Mouse (Mus musculus) liver, embryonic 11.5 days (tissue): ENCODE measurements at regions not wholly inside any gene's neighbourhood (a gene's known extent, or its start where the extent isn't known, plus 50 kb on each side); places are given as distances from the start of the nearest gene placed in this dataset.
A peak's percentile ranks its signal among the peaks of the same experiment; 100 is the strongest.

Experiments used
- ATAC-seq: fragments of 200-750 bp; cut with Nextera tagmentation; replicated peaks from 2 replicates; pipeline ENCODE4 v1.8.0; 2017; ENCODE audit warnings: moderate number of reproducible peaks, mild to moderate bottlenecking, moderate TSS enrichment, moderate library complexity; ENCODE audit not compliant: low FRiP score
- DNase-seq: peaks from one replicate; pipeline ENCODE4 v3.0.0-alpha.2; 2017; ENCODE audit warnings: low spot score
- H3K27ac ChIP-seq: fragments of 300-500 bp; sonication (generic); 2 replicates; pipeline ENCODE4 v1.5.1; 2014; ENCODE audit warnings: mild to moderate bottlenecking, low read depth, low read length, control low read depth
- H3K27me3 ChIP-seq: fragments of 300-500 bp; sonication (generic); replicated peaks from 2 replicates; pipeline ENCODE4 v1.6.1; 2014; ENCODE audit warnings: low read length, mixed read lengths; ENCODE audit not compliant: control insufficient read depth, insufficient read depth
- H3K36me3 ChIP-seq: fragments of 300-500 bp; sonication (generic); 2 replicates; pipeline ENCODE4 v1.6.1; 2014; ENCODE audit warnings: mild to moderate bottlenecking, low read length, moderate library complexity, mixed read lengths; ENCODE audit not compliant: control insufficient read depth, insufficient read depth
- H3K4me1 ChIP-seq: fragments of 300-500 bp; sonication (generic); replicated peaks from 2 replicates; pipeline ENCODE4 v1.6.1; 2014; ENCODE audit warnings: low read length, mixed read lengths; ENCODE audit not compliant: control insufficient read depth, insufficient read depth
- H3K4me2 ChIP-seq: fragments of 300-500 bp; sonication (generic); 2 replicates; pipeline ENCODE4 v1.6.1; 2014; ENCODE audit warnings: mild to moderate bottlenecking, control low read depth, moderate library complexity
- H3K4me3 ChIP-seq: fragments of 300-500 bp; sonication (generic); 2 replicates; pipeline ENCODE4 v1.5.1; 2014; ENCODE audit warnings: low read depth, low read length, control low read depth
- H3K9ac ChIP-seq: fragments of 300-500 bp; sonication (generic); 2 replicates; pipeline ENCODE4 v1.6.1; 2014; ENCODE audit warnings: low read depth, low read length, control low read depth
- H3K9me3 ChIP-seq: fragments of 300-500 bp; sonication (generic); 2 replicates; pipeline ENCODE4 v1.6.1; 2016; ENCODE audit warnings: low read length, inconsistent platforms, mixed read lengths; ENCODE audit not compliant: control insufficient read depth
- WGBS: fragments of 180-500 bp; shearing (Covaris S2); extraction: QIAGEN DNeasy Blood & Tissue Kit; methylation state at CpG from one replicate; pipeline ENCODE4 v1.1.7; 2014; 5-methylcytosine and 5-hydroxymethylcytosine counted together

- 85% methylated on average over 9 of the region's 9 CpGs for WGBS
- H3K4me1 ChIP-seq: no peaks in the 10 kb centered on the region
These were observed 641.1 kb upstream of the Sox9 start for GRCm38 (mm10) chr11:112140912-112141311.

DNA sequence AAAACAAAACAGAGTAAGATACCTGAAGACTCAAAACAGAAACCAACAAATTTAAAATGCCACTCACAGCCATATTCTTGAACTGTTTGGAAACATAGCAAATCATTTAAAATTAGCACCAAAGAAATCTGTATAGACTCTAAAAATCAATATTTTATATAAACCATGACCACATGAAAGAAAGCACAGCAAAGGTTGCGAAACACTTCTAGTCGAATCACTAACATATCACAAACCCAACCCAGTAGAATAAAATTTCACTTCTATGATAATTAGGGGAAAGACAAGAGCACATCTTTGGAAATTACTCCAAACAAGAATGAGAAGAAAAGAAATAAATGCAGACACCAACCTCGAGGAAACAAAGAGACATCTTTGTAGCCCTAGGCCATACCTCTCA, 630.0 kb upstream of the Sox9 start:
- Histone ChIP-seq H3K27ac (no peak overlapping the region), H3K9ac (no peak overlapping the region), H3K9me3 (no peaks in the 10 kb centered on the region), H3K4me1 (no peaks in the 10 kb centered on the region; the same call in 1 of the 2 replicates), H3K4me2 (no peak overlapping the region), H3K4me3 (no peak overlapping the region), H3K27me3 (no peaks in the 10 kb centered on the region), H3K36me3 (no peaks in the 10 kb centered on the region)
- DNase-seq: no peak
- WGBS: 79% methylated on average over 3 of the region's 3 CpGs
- no peak for ATAC-seq

More at GRCm38 (mm10) chr11:112140912-112141311, 641.1 kb upstream of the Sox9 start:
- Histone ChIP-seq H3K9me3 (no peaks in the 10 kb centered on the region), H3K36me3 (no peaks in the 10 kb centered on the region), H3K9ac (no peak overlapping the region), H3K27me3 (no peaks in the 10 kb centered on the region), H3K4me3 (no peak overlapping the region), H3K27ac (no peak overlapping the region), H3K4me2 (no peak overlapping the region)
- DNase-seq (no peak), ATAC-seq (no peak)

DNA sequence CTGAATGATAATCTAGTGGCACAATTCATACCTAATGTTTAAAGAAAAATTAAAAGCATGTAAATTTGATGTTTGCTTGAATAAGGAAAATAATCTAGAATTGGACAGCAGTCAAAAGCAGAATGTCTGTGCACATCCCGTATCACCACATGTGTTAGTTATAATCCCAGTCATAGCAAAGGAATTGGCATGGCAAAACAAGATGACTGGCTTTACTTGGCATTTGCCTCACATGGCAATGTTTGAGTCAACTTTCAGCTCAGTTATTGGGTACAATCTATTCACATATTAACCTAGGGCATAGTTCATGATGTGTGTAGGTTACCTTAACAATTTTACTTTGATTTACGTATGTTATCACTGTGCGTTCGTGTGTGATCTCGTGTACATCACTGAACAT, 628.8 kb upstream of the Sox9 start:
- Histone ChIP-seq H3K9me3 (no peaks in the 10 kb centered on the region), H3K9ac (no peak overlapping the region), H3K27me3 (no peaks in the 10 kb centered on the region), H3K4me1 (no peaks in the 10 kb centered on the region; the same call in 1 of the 2 replicates), H3K36me3 (no peaks in the 10 kb centered on the region), H3K27ac (no peak overlapping the region), H3K4me3 (no peak overlapping the region), H3K4me2 (no peak overlapping the region)
- DNase-seq (no peak), ATAC-seq (no peak)
- 88% methylated on average over 5 of the region's 5 CpGs for WGBS

GRCm38 (mm10) chr11:112154712-112155319, 627.2 kb upstream of the Sox9 start:
- no peak overlapping the region for H3K4me3 ChIP-seq
- DNase-seq: no peak

DNA sequence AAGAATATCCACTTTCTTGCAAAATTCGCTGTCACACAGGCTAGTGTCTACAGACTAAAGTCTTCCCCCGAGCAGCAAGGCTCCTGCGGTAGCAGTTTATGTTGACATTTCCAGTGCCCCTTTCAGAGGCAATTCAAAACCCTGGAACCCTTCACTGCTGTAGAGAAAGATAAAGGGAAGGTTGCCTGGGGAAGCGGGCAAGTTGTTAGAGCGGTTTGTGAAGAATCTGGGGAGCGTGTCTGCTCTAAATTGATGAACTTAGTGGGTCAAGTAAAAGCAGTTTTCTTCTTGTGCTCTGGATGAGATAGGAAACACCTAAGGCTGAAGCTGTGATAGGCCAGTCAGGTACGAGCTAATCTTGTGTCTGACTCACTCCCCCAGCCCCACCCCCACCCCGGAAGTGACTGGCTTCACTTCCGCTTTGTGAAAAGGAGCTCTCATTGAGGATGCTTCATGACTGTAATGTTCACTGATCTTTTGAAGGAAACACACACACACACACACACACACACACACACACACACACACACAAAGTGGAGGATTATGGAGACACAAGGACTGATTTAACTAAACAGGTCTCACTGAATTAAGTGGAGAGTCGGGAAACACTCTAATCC, 626.6 kb upstream of the Sox9 start:
- H3K4me3 ChIP-seq: no peak overlapping the region
- peak overlapping the region; percentile 12; the same call in 1 of the 2 replicates for H3K4me2 ChIP-seq
- H3K27me3 ChIP-seq: no peaks in the 10 kb centered on the region
- H3K27ac ChIP-seq: no peak overlapping the region
- H3K9ac ChIP-seq: no peak overlapping the region
- ATAC-seq (no peak), DNase-seq (no peak)
- 28% methylated on average over 10 of the region's 10 CpGs for WGBS
- no peaks in the 10 kb centered on the region for H3K9me3 ChIP-seq
- H3K36me3 ChIP-seq: no peaks in the 10 kb centered on the region
- no peaks in the 10 kb centered on the region; the same call in 1 of the 2 replicates for H3K4me1 ChIP-seq

More at GRCm38 (mm10) chr11:112154712-112155319, 627.2 kb upstream of the Sox9 start:
- no peak for ATAC-seq
- Histone ChIP-seq H3K9ac (no peak overlapping the region), H3K9me3 (no peaks in the 10 kb centered on the region), H3K4me1 (no peaks in the 10 kb centered on the region; the same call in 1 of the 2 replicates), H3K4me2 (peak overlapping the region; percentile 12; the same call in 1 of the 2 replicates), H3K27me3 (no peaks in the 10 kb centered on the region), H3K36me3 (no peaks in the 10 kb centered on the region), H3K27ac (no peak overlapping the region)
- 41% methylated on average over 11 of the region's 11 CpGs for WGBS

GRCm38 (mm10) chr11:112163681-112164265, 618.3 kb upstream of the Sox9 start:
- 63% methylated on average over 7 of the region's 7 CpGs for WGBS
- DNase-seq: no peak
- Histone ChIP-seq H3K36me3 (no peaks in the 10 kb centered on the region), H3K4me3 (no peak overlapping the region), H3K9me3 (no peaks in the 10 kb centered on the region), H3K9ac (no peak overlapping the region), H3K27me3 (no peaks in the 10 kb centered on the region), H3K27ac (no peak overlapping the region), H3K4me1 (no peaks in the 10 kb centered on the region), H3K4me2 (no peak overlapping the region)
- ATAC-seq: no peak

DNA sequence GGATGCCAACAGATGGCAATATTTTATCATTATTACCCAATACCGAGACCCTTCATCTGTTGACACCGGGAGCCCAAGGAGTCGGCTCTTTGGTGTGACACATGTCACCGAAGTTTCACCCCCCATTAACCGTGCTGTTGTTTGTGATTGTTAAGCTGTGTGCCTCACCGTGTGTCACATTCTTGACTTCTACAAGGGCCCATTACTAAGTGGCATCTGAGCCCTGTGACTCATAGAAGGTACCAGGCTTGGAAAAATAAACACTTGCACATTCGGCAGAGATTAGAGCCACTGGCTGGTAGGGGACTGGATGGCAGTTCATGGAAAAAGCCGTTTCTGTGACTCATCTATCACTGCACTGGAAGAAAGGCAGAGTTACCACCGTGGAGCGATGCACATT, 608.4 kb upstream of the Sox9 start:
- H3K27me3 ChIP-seq: no peaks in the 10 kb centered on the region
- H3K4me3 ChIP-seq: no peak overlapping the region
- no peaks in the 10 kb centered on the region for H3K9me3 ChIP-seq
- ATAC-seq (no peak), DNase-seq (no peak)
- WGBS: 76% methylated on average over 10 of the region's 10 CpGs
- H3K9ac ChIP-seq: no peak overlapping the region
- H3K4me1 ChIP-seq: no peaks in the 10 kb centered on the region
- no peak overlapping the region for H3K4me2 ChIP-seq
- no peak overlapping the region for H3K27ac ChIP-seq
- H3K36me3 ChIP-seq: no peaks in the 10 kb centered on the region

- 91% methylated on average over 6 of the region's 6 CpGs for WGBS
- no peak overlapping the region for H3K9ac ChIP-seq
These were observed 606.7 kb upstream of the Sox9 start for GRCm38 (mm10) chr11:112175302-112175701.

DNA sequence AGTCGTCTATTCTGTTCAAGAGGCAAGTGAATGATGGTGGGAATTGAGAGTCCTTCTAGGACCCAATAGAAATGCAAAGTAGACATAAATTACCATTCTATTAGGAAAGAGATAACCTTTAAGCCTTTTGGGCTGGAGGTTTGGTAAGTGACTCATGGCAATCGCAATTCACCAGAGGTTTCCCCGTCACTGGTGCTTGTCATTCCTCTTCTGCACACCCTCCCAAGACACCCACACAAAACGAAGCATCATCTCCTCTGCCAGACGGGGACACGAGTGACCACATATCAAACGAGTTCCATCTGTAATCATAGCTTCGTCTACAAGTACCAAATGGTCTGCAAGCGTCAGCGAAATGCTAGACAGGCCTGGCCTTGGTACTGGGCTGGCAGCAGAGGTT, 601.4 kb upstream of the Sox9 start:
- Histone ChIP-seq H3K9me3 (no peaks in the 10 kb centered on the region), H3K27ac (no peak overlapping the region), H3K4me2 (no peak overlapping the region), H3K4me1 (no peaks in the 10 kb centered on the region), H3K9ac (no peak overlapping the region), H3K36me3 (no peaks in the 10 kb centered on the region), H3K4me3 (no peak overlapping the region), H3K27me3 (no peaks in the 10 kb centered on the region)
- ATAC-seq (no peak), DNase-seq (no peak)
- 80% methylated on average over 10 of the region's 10 CpGs for WGBS

More at GRCm38 (mm10) chr11:112175302-112175701, 606.7 kb upstream of the Sox9 start:
- Histone ChIP-seq H3K4me1 (no peaks in the 10 kb centered on the region), H3K27ac (no peak overlapping the region), H3K4me3 (no peak overlapping the region), H3K36me3 (no peaks in the 10 kb centered on the region), H3K9me3 (no peaks in the 10 kb centered on the region), H3K27me3 (no peaks in the 10 kb centered on the region), H3K4me2 (no peak overlapping the region)
- DNase-seq (no peak), ATAC-seq (no peak)
